Mouse (Mus musculus) erythroid progenitor cell, adult 5-6 weeks (primary cell): ENCODE measurements around the gene Ak4. TPM values are rescaled to one million over a fixed set of nuclear protein-coding genes. Genes with fewer than 3 reads are reported as not detected.
"Not testable (repeated sequence)": the region's sequence is repeated elsewhere in the genome, so short reads cannot be mapped to it uniquely, and the experiment has no call there.

Experiments used
- ATAC-seq: replicated peaks from 2 replicates; pipeline ENCODE4 v1.8.0; 2016; ENCODE audit warnings: moderate number of reproducible peaks, mild to moderate bottlenecking, moderate TSS enrichment, inconsistent platforms; ENCODE audit not compliant: poor library complexity, low FRiP score, severe bottlenecking
- total RNA-seq, 2 experiments: library from RNA; stranded (forward) in 1 of 2; stranded (reverse) in 1 of 2; fragments of 150-400 nt in 1 of 2; fragments of 186-747, 209-891 nt in 1 of 2; gene quantifications; 2 replicates each; pipeline versions ENCODE4 v1.2.3 to v1.2.4; 2015 to 2017; ENCODE audit warnings: low replicate concordance in 2 of 2

The Ak4 gene
- total RNA-seq, 2 experiments from 2014 or later: 0.42 TPM; not detected in 1

DNA sequence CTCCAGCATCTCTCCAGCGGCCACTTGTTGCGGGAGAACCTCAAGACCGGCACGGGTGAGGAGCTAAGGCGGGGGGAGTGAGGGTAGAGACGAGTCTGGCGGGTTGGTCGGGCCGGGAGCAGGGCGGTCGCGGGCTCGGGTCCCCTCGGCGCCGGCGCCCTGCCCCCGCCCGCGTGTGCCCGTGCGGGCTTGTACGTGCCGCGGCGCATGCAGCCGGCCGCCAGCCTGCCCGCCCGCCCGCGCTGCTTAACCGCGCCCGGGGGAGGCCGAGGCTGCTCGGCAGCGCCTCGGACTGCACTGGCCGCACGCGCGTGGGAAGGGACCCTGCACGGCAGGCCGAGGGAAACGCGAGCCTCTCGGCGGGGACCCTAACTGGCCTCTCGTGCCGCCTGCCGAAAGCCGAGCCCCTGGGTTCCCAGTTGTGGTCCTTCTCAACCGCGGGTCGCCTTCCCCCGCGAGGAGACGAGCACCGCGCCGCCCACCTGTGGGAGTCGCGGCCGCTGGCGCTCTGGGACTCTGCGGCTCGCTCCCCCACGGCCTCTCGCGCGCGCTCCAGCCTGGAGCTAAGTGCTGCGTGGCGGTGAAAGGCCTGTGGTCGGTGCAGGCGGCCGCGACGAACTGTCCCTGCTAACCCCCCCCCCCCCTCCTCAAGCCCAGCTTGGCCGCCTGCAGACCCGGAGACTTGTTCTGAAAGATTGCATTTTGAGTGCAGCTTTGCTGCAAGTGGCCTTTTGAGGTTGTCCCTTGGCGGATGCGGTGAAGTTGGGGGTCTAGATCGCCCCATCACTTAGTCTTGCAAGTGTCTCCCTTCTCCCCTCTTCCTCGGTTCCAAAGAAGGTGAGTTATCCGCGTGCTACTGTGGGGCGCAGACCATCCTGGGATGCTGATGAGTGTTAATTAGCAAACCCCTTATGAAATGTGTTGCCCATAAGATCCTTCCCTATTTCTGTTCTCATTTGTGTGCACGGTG is 1.1 kb downstream of the Ak4 start:
- no peak for ATAC-seq

DNA sequence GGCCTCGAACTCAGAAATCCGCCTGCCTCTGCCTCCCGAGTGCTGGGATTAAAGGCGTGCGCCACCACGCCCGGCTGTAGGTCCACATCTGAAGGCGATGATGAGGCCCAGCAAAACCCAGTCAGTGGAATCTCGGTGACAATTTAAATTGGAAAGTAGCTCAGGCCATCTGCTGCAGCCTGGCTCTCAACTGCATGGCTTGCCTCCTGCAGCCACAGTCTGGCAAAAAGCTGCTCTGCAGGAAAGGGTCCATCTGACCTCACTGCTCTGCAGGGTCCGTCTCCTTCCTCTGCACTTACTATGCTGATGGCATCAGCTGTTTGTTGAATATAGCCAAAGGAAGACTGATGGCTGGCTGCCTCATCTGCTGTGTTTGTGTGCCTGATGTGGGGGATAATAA is 3.9 kb downstream of the Ak4 start:
- no peak for ATAC-seq

DNA sequence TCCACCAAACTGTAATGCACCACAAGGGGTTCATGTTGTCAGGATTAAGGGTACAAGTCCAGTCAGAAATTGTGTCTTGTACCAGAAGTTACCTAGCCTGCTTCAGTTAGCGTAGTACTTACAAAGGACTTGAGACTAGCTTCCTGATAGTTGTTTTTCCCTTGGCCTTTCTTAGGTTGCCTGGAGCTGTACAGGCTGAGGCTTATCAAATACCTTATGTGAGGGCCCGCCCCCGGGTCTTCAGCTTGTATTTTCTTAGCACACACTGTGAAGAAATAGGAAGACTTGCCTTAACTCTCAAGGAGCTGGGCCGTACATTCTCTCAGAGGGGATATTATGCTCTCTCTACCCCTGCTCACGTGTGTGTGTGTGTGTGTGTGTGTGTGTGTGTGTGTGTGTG is 4.5 kb downstream of the Ak4 start:
- ATAC-seq: no peak

DNA sequence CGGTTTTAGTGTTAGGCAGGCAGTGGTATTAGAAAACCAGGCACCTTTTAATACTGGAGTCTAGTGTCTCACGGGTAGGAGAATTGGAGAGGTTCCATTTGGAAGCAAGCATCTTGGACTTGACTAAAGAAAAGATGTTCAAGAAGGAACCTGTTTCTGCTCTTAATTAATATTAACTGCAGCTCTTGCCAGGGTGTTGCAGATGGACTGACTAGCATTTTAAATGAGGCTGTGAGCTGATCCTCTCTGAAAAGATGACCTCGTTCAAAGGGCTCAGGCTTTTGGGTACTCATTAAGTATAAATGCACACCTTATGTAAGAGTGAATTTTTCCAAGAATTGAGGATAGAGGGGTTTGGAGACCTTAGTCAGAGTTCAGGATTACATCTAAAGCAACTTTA is 5.4 kb downstream of the Ak4 start:
- no peak for ATAC-seq

DNA sequence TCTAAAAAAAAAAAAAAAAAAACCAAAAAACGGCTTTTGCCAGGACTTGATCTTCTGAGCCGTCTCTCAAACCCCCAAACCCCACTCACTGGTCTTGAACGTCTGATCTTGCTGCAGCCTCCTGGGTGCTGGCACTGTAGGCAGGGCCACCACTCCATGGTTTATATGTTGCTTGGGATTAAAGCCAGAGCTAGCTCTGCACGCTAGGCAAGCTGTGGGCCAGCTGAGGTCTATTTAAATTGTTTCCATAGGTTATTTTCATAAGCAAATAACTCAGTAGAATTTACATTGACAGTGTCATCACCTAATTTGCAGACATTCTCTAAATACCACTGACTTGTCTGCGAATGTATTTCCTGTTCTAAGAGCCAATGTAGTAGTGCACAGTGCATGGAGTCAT is 6.0 kb downstream of the Ak4 start:
- no peak for ATAC-seq

DNA sequence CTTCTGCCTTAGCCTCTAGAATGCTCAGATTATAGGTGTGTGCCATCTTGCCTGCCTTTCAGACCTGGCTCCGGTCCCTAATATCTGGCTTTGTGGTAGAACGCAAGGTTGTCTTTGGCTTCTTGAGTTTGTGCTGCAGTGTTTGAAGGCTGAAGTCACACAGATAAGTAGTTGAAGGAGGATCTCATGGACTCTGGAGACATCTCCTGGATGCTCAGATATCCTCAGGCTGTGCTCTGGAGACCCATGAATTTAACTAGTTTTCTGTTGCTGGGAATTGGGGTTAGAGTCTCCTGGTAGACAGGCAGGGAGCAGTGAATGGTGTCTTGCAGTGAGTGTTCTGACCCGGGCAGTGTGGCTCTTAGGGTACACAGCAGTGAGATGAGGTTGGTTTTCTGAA is 6.6 kb downstream of the Ak4 start:
- ATAC-seq: no peak

DNA sequence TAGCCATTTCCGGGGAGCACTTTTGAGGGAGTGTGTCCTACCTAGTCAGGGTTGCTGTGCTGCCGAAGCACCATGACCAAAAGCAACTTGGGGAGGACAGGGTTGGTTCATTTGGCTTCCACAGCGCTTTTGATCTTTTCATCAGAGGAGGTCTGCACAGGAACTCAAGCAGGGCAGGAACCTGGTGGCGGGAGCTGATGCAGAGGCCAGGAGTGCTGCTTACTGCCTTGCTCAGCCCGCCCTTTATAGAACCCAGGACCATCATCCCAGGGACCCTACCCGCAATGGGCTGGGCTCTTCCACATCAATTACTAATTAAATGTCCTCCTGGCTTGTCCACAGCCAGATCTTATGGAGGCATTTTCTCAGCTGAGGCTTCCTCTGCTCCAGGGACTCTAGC is 7.5 kb downstream of the Ak4 start:
- no peak for ATAC-seq

DNA sequence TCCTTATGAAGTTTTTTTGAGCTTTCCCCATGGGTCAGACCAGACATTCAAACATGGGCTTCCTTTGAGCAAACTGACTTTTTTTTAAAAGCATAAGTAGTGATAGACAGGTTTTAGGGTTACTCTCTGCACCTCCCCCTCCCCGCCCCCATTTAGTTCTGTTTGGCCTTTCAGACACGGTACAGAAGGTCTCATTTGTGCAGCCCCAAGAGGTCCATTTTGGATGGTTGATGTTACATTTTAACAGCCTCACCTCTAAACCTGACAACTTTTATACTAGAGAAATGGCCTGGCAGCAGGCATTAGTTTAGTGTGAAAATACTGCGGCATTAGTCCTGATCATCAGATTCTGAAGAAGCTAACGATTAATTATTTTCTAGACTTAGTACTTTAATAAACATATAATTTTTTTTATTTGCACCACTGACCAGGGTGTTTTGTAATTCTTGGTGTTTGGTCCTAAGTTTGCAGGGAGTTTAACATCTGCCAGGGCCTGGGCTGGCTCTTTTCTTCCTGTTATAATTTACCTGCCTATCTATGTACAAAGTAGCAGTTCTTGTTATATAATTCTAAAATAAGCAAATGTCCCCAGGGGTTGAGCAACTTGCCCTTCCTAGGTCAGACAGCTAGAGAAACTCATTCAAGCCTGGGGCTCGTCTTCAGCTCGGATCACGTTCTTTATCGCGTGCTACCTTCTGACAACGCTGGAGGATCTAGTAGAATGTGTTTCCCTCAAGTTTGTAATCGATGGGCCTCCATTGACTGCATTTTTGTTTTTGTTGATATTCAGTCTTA is 9.0 kb downstream of the Ak4 start:
- no peak for ATAC-seq

DNA sequence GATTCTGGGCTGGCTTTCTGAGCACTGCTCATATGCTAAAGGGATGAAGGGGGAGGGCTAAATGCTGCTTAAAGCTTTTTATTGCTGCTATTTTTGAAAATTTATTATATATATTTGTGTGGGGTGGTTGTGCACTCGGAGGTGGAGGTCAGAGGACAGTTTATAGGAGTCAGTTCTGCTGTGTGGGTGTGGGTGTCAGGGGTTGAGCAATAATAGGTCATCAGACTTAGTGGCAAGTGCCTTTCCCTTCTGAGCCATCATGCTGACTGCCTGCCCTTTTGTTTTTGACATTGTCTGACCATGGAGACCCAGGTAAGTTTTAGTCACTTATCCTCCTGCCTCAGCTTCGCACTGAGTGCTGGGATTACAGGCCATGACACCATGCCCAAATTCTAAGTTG is 10.0 kb downstream of the Ak4 start:
- no peak for ATAC-seq

DNA sequence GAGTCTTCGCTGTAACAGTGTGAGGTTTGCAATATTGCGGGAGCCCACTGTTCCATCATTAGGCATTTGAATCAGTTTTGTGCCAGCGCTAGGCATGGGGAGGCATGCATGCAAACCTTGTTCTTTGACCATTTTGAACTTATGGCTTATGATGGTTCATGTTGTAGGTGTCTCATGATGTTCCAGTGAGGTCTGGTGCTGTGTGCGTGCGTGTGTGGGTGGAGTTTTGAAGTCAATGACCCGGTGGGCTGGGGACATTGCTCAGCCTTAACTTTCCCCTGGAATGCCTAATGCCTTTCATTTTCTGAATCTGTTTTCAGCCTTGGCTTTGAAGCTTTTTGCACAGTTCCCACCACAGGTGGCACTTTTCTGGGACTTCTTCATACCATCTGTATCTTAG is 10.9 kb downstream of the Ak4 start:
- no peak for ATAC-seq

DNA sequence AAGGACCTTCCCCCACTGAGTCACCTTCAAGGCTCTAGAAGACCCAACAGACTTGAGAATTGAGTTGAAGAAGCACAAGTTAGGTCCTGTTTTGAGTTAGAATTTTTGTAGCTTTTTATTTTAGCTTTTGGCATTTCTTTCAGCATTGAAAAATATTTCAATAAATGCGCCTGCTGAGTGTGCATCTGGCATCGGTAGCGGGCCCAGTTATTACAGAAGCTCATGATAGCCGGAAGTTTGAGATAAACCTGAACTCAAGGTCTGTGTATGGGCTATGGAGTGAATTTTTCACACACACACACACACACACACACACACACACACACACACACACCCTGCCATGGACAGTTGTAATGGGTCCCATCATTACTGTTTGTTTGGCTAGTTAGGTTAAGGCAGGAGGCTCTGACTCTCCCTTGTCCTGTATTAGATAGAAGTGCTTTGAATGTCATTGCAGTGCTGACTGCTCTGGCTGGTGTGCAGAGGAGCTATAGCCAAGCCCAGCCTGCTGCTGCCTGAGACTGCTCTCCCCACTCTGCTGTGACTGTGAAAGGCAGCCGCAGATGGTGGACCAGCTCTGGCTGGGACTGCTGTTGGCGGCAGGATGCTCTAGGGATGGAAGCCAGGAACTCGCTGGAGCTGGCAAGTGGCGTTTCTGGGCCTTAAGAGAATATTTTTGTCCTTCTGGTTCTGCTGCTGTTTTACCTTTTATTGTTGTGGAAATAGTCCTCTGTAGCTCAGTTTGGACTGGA is 17.9 kb downstream of the Ak4 start:
- ATAC-seq: no peak

DNA sequence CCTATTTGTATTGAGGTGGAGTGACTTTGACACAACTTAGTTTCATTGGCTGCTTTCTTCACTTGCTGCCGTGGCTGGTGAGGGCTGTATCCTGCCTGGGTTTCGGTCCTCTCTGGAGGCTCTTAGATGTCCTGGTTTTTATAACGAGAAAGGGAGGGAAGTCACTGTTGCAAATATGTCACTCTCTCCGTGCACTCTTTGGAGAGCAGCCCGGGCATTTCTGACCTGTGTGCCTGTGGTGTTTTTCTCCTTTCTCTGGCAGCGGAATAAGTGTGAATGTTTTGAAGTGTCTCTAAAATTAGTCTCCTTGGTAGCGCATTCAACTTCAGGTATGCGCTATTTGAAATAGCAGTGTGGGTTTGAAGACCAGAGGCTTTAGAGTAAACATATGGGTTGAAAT is 19.2 kb downstream of the Ak4 start:
- ATAC-seq: no peak

DNA sequence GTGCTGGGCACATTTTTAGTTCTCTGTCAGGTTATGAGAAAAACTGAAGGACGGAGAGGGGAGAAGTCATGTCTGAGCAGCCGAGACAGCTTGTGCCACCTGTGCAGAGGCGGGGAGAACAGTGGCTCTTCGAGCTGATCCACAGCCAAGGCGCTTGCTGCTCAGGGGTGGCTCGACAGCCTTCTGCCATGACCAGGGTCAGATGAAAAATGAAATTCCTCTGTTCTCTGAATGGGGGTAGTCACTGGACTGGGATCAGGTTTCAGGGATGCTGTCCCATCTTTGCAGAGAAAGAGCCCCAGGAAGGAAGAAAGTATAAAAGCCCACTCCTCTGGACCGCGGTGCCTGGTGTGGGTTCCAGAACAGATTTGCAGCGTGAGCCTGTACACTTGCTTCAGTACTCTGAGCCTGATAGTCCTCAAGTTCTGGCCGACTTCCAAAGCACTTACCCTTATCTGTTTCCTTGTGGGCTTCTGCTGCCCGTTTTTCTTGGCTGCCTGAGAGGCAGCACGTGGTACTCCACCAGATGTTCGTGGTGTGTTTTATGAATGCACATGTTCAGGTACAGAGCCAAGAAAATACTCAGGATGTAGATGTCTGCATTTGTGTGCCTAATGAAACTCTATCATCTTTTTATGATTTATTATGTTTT is 20.8 kb downstream of the Ak4 start:
- no peak for ATAC-seq

DNA sequence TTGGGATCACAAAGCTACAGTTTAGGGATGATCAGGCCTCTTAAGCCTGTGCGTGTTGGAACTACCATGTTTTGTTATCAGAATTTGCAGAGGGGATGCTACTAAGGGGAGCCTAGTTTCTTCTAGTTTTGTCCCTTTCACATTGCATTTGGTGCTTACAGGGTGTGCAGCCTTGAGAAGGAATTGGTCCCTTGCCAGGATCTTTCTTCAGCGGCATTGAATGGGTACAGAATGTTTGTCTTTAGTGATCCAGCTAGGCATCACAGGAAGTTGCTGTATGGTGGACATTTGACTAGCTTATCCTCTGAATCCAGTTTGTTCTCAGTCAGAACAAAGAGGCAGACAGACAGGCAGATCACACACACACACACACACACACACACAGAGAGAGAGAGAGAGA is 23.7 kb downstream of the Ak4 start:
- no peak for ATAC-seq

DNA sequence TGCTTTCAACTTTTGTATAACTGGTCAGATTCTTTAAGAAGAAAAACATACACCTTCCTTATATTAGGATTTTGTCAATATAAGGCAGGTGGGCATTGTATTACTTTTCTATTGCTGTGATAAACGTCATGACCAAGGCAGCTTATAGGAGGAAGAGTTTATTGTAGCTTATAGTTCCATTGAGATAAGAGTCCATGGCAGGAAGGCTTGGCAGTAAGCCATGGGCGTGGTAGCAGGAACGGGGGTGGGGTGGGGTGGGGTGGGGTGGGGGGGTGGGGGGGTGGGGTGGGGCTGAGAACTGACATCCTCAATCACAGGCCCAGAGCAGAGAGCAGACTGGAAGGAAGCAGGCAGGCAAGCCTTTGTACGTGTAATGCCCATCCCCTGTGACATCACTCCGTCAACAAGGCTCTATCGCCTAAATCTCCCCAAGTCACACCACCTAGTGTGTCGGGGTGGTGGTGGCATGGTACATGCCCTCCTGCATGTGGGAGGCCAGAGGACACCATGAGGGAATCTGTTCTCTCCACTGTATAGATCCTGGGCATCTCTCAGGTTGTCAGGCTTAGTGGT is 24.4 kb downstream of the Ak4 start:
- ATAC-seq: no peak

DNA sequence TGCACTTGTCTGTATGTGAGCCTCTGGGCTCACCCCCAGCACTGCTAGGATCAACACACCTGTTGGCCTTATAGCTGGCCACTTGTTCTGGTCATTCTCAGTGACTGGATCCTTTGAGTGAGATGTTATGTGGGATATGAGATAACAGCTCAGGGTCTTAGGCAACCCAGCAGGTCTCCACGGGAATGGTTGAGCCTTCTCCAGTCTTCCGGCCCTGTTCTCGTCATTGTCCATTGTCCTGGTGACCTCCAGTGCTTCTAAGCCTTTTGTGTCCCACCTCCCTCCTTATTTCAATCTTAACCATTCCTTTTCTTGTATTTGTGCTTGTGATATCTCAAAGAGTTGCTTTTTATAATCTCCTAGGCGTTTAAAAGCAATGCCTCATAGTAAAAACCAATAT is 26.6 kb downstream of the Ak4 start:
- ATAC-seq: no peak

DNA sequence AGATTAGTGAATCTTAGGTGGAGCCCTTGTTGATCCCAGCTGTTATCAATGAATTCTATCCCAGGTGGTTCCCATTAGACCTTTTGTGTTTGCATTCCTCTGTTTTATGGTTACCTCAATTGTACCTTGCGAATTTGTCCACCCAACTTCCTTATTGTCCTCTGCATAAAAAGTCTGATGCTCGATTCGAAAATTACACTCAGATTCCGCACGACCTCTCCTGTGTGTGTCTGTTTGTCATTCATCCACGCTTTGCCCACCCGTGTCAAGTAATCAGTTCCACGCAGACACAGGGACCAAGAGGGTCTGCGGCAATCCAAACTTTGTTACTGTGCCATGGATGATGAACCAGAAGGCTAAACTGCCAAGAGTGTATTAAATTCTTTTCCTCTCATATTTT is 27.5 kb downstream of the Ak4 start:
- not testable (repeated sequence) for ATAC-seq

DNA sequence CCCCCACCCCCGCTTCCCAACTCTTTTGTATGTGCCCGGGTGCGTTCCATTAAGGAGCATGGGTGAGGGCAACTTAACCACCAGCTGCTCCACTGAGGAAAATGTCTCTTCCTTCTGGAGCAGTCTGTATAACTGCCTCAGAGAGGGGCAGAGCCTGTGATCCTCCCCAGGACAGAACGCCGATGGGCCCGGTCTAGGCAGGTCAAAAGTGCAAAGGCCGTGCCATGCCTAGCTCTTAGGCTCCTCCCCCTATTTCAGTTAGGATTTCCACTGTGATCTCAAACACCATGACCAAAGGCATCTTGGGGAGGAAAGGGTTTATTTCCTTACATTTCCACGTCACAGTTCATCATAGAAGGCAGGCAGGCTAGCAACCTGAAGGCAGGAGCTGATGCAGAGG is 29.6 kb downstream of the Ak4 start:
- no peak for ATAC-seq

DNA sequence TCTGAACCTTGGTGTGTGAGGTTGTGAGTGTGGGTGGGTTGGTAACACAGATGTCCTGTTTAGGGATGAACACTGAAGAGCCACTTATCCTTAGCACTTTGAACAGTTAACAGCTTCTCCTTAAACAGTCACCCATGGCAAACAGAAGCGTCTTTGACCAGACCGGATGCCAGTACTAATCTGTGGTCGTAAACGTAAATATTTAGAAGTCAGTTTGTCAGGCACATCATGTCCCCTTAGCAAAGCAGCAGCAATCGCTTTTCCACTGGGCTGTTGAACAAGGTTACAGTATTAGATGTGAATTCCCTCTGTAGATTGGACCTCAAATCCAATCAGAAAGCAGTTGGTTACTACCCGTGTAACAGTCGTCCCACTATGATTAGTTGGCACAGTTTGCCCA is 30.3 kb downstream of the Ak4 start:
- ATAC-seq: no peak
